Mouse (Mus musculus): Measurements from ENCODE around the gene Tfb2m. TPM values are rescaled to one million over a fixed set of nuclear protein-coding genes. Genes with fewer than 3 reads are reported as not detected.

Gene Tfb2m
- polyA plus RNA-seq, 1 experiment from 2014 or later = 21.8 TPM

DNA sequence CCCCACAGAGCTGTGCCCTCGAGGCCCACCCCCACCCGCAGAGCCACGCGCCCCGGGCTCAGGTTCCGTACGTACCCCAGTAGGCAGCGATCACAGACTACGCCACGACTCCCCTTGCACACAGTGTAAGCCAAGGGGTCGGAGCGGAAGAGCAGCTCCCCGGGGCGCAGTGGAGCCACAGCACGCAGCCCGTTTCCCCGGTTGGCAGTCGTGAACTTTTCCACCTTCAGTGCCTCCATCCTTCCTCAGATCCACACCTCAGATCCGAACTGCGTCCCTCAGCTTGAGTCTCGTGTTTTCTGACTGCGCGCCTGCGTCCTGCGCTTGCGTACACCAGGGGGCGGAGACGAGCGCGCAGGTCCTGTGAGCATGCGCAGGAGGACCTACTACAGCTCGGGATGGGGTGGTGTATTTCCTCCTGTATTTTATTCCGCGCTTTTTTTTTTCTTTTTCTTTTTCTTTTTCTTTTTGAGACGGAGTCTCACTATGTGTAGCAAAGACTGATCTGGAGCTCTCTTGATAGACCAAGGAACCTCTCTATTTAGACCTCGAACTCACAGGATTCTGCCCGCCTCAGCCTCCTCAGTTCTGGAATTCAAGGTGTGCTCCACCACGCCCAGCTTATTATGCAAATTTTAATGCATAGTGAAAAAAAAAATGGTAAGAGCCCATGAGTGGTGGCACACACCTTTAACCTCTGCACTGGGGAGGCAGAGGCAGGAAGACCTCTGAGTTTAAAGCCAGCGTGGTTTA lies 28.2 kb downstream of the Tfb2m start, which contains the start of gene Smyd3:
TSS of gene Smyd3 (minus strand) at position 329 of the 753 bp plus-strand sequence.
- Histone ChIP-seq H3K27me3 (replicated peaks; ENCODE audit: control insufficient read depth, insufficient read depth, low read length) (no peaks in the 10 kb centered on the region), H3K36me3 (ENCODE audit: control insufficient read depth, insufficient read depth) (no peaks in the 10 kb centered on the region), H3K9ac (ENCODE audit: low read depth, low read length) (peak within 1 kb of the TSS; percentile 62), H3K4me3 (ENCODE audit: low read depth, low read length) (peak within 1 kb of the TSS; percentile 81), H3K27ac (ENCODE audit: low read depth, low read length) (peak within 1 kb of the TSS; percentile 50; the same call in 1 of the 2 replicates), H3K4me2 (replicated peaks; ENCODE audit: low read depth) (peak within 1 kb of the TSS; percentile 100), H3K9me3 (ENCODE audit: control insufficient read depth) (no peaks in the 10 kb centered on the region), H3K4me1 (replicated peaks; ENCODE audit: control insufficient read depth, insufficient read depth, low read length) (0 out of 2 replicates have a peak, but pooled peaks cover 3% of the 10 kb centered on the region)
- ATAC-seq = peak; percentile 85
- WGBS = 6% methylated on average over 39 of the region's 39 CpGs
- TF ChIP-seq CTCF (IDR thresholded peaks at IDR 0.05; ENCODE audit: low read depth) = peak; percentile 90

DNA sequence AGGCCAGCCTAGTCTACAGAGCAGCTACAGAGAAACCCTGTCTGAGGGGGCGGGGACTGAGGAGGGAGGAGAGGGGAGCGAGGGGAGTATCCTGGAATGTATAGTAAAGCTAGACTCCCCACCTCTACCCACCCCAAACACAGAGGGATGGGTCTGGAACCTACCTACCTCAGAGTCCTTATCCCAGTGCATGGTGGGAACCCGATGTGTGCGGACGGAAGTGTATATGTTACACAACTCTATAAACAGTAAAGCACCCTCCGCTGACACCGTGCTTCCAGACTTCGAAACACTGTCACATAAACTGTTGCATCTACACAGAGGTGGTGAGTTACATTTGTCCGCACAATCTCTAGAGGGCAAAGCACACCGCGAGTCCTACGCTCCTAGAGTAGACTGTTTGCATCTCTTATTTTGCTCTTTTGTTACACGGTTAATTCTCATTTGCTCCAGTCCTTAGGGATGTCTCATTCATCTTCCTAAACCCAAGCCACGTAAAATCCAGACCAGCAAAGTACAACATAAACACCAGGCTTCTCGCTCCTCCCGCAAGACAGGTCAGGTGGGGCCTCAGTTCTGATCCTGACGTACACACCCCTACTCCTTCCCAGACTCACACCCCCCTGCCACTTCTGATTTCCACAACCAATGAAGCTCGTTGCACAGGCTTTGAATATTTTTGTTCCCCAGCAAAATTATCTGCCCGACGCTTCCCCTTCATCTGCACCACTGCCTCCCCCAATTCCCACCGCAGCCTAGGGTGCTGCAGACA lies 28.9 kb downstream of the Tfb2m start:
- Histone ChIP-seq H3K4me1 (replicated peaks; ENCODE audit: control insufficient read depth, insufficient read depth, low read length) (0 out of 2 replicates have a peak, but pooled peaks cover 3% of the 10 kb centered on the region), H3K4me3 (ENCODE audit: low read depth, low read length) (peak overlapping the region; percentile 81), H3K36me3 (ENCODE audit: control insufficient read depth, insufficient read depth) (no peaks in the 10 kb centered on the region), H3K9ac (ENCODE audit: low read depth, low read length) (peak overlapping the region; percentile 62), H3K9me3 (ENCODE audit: control insufficient read depth) (no peaks in the 10 kb centered on the region), H3K27me3 (replicated peaks; ENCODE audit: control insufficient read depth, insufficient read depth, low read length) (no peaks in the 10 kb centered on the region), H3K4me2 (replicated peaks; ENCODE audit: low read depth) (peak overlapping the region; percentile 100), H3K27ac (ENCODE audit: low read depth, low read length) (peak overlapping the region; percentile 50; the same call in 1 of the 2 replicates)
- WGBS = under 1% methylated on average over 21 of the region's 21 CpGs
- ATAC-seq = peak; percentile 61
- no peak for TF ChIP-seq CTCF (IDR thresholded peaks at IDR 0.05; ENCODE audit: low read depth)

DNA sequence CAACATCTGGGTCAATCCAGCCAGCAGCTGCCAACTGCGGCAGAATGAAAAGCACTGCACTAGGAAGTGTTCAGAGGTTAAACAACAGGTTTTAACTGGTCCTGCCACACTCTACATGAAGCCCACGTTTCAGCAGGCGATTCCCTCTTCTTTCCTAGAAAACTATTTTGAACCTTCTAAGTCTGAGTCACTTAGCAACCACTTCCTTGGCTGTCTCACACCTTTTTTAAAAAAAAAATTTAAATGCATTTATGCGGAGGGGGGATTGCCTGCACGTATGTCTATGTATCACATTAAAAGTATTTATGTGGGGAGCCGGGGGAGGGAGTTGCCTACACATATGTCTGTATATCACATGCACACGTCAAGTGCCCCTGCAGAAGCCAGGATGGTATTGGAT lies 34.2 kb downstream of the Tfb2m start:
- Histone ChIP-seq H3K27ac (ENCODE audit: low read depth, low read length) (no peak overlapping the region), H3K4me3 (ENCODE audit: low read depth, low read length) (no peak overlapping the region), H3K9me3 (ENCODE audit: control insufficient read depth) (no peaks in the 10 kb centered on the region), H3K4me2 (replicated peaks; ENCODE audit: low read depth) (no peak overlapping the region), H3K9ac (ENCODE audit: low read depth, low read length) (no peak overlapping the region), H3K36me3 (ENCODE audit: control insufficient read depth, insufficient read depth) (no peaks in the 10 kb centered on the region; the same call in 1 of the 2 replicates), H3K4me1 (replicated peaks; ENCODE audit: control insufficient read depth, insufficient read depth, low read length) (0 out of 2 replicates have a peak, but pooled peaks cover 3% of the 10 kb centered on the region), H3K27me3 (replicated peaks; ENCODE audit: control insufficient read depth, insufficient read depth, low read length) (no peaks in the 10 kb centered on the region)
- TF ChIP-seq CTCF (IDR thresholded peaks at IDR 0.05; ENCODE audit: low read depth) = no peak
- ATAC-seq = no peak
- 76% methylated on average over 7 of the region's 7 CpGs for WGBS

DNA sequence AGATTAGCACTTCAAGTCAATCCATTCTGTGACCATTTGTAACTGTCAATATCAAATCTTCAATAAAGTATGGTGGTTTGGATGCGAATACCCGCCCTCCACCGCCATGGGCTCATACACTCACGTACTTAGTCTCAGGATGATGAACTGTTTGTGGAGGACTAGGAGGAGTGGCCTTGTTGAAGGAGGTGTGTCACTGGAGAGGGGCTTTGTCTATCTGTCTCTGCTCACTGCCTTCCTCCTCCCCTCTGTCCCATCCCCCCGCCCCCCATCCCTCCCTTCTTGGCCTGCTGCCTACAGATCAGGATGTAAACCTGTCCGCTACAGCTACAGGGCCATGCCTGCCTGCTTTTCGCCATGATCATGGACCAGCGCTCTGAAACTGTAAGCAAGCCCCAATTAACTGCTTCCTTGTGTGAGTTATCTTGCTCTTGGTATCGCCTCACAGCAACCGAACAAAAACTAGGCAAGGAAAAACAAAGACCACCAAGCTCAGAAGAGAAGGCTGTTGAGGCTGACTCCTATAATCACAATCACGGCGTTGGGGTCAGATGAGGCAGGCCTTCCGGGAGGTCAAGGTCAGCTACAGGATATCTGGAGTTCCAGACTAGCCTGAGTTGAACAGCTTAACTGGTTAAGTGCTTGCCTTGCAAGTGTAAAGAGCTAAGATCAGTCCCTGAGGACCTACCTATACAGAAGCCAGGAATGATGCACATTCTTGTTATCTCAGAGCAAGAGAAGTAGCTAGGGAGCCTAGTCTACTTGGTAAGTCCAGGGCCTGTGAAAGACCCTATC lies 35.3 kb downstream of the Tfb2m start:
- H3K9me3 ChIP-seq (ENCODE audit: control insufficient read depth) = no peaks in the 10 kb centered on the region
- no peak overlapping the region for H3K27ac ChIP-seq (ENCODE audit: low read depth, low read length)
- H3K4me2 ChIP-seq (replicated peaks; ENCODE audit: low read depth) = no peak overlapping the region
- TF ChIP-seq CTCF (IDR thresholded peaks at IDR 0.05; ENCODE audit: low read depth) = no peak
- no peak for ATAC-seq
- no peak overlapping the region for H3K9ac ChIP-seq (ENCODE audit: low read depth, low read length)
- no peak overlapping the region for H3K4me3 ChIP-seq (ENCODE audit: low read depth, low read length)
- H3K36me3 ChIP-seq (ENCODE audit: control insufficient read depth, insufficient read depth) = no peaks in the 10 kb centered on the region; the same call in 1 of the 2 replicates
- H3K27me3 ChIP-seq (replicated peaks; ENCODE audit: control insufficient read depth, insufficient read depth, low read length) = no peaks in the 10 kb centered on the region
- WGBS = 83% methylated on average over 13 of the region's 13 CpGs
- H3K4me1 ChIP-seq (replicated peaks; ENCODE audit: control insufficient read depth, insufficient read depth, low read length) = no peaks in the 10 kb centered on the region

DNA sequence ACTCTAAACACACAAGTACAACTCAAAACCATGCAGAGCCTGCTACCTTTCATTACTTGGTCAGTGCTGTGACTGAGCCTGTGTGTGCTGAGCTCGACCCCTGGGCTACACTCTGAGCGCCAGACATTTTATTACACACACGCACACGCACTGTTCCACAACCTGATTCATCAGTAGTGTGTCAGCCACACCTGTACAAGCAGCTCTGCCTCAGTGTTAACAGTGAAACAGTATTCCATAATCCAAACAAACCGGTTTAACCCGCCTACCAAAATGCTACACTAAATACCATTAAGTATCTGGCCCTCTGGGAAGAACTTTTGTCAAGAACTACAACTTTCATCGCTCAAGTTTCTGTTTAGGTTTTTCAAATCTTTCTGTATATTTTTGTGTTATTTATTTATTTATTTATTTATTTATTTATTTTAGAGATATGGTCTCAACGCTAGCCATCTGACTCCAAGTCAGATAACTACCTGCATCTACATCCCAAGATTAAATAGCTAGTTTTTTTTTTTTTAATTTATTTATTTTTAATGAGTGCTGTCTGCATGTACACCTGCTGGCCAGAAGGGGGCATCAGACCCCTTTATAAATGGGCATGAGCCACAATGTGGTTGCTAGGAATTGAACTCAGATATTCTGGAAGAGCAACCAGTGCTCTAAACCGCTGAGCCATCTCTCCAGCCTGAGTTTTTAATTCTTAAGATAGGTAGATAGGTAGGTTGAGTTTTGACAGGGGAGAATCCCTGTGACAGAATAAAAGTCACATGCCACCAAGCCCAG lies 39.3 kb downstream of the Tfb2m start:
- peak; percentile 76 for TF ChIP-seq CTCF (IDR thresholded peaks at IDR 0.05; ENCODE audit: low read depth)
- no peak overlapping the region for H3K4me2 ChIP-seq (replicated peaks; ENCODE audit: low read depth)

More for the DNA sequence above, 39.3 kb downstream of the Tfb2m start:
- ATAC-seq = no peak
- H3K27ac ChIP-seq (ENCODE audit: low read depth, low read length) = no peak overlapping the region
- H3K4me3 ChIP-seq (ENCODE audit: low read depth, low read length) = no peak overlapping the region
- no peak overlapping the region for H3K9ac ChIP-seq (ENCODE audit: low read depth, low read length)
- H3K4me1 ChIP-seq (replicated peaks; ENCODE audit: control insufficient read depth, insufficient read depth, low read length) = no peaks in the 10 kb centered on the region
- no peaks in the 10 kb centered on the region for H3K27me3 ChIP-seq (replicated peaks; ENCODE audit: control insufficient read depth, insufficient read depth, low read length)
- 53% methylated on average over 9 of the region's 9 CpGs for WGBS
- no peaks in the 10 kb centered on the region; the same call in 1 of the 2 replicates for H3K36me3 ChIP-seq (ENCODE audit: control insufficient read depth, insufficient read depth)
- no peaks in the 10 kb centered on the region for H3K9me3 ChIP-seq (ENCODE audit: control insufficient read depth)
